Mouse (Mus musculus) layer of hippocampus, postnatal 10 days (tissue): ENCODE data around the gene Ccnjl. TPM values are rescaled to one million over a fixed set of nuclear protein-coding genes. Genes with fewer than 3 reads are reported as not detected.
A peak's percentile ranks its signal among the peaks of the same experiment; 100 is the strongest.

Source experiments
- DNase-seq, 2 experiments: peaks; one replicate each; pipeline ENCODE4 v3.0.0; 2021; ENCODE audit warnings: low spot score in 2 of 2
- long read RNA-seq: library from polyadenylated mRNA; stranded (forward); transcript quantifications from one replicate; pipeline ENCODE4 v2.0.0, GENCODE M21; 2023
- total RNA-seq, 2 experiments: library from RNA; stranded (reverse); gene quantifications; 2 replicates each; pipeline ENCODE4 v1.2.3; 2021

Ccnjl gene
- 10 to 100 TPM in 1 of 2 experiments, 1 to 10 TPM in 1; 8.8 to 10.1 TPM for total RNA-seq
- long read RNA-seq, partial matches to known transcripts = 0 of 7 reads
- long read RNA-seq, other reads (novel, unspliced or antisense) = 3 of 7 reads

GRCm38 (mm10) chr11:43528683-43529499 lies at the start of gene Ccnjl:
Ccnjl (plus strand) TSS chr11:43528784.
- peak; percentile 65 to 81 for DNase-seq

- no peak for DNase-seq
Observed at GRCm38 (mm10) chr11:43479376-43479775, 49.2 kb upstream of the Ccnjl start.

- peak in 1 of 2 experiments; percentile 3 for DNase-seq
Observed at GRCm38 (mm10) chr11:43480561-43480960, 48.0 kb upstream of the Ccnjl start.

- peak in 1 of 2 experiments; percentile 7 for DNase-seq
Observed at GRCm38 (mm10) chr11:43481672-43482522, 46.7 kb upstream of the Ccnjl start.

- no peak for DNase-seq
Observed at GRCm38 (mm10) chr11:43483122-43483792, 45.3 kb upstream of the Ccnjl start.

GRCm38 (mm10) chr11:43484057-43484456 lies 44.5 kb upstream of the Ccnjl start:
- DNase-seq = no peak

- no peak for DNase-seq
Observed at GRCm38 (mm10) chr11:43484652-43485051, 43.9 kb upstream of the Ccnjl start.

- DNase-seq = no peak
Observed at GRCm38 (mm10) chr11:43485855-43486254, 42.7 kb upstream of the Ccnjl start.

GRCm38 (mm10) chr11:43492663-43493062 lies 35.9 kb upstream of the Ccnjl start:
- DNase-seq = peak; percentile 83 to 84

- peak; percentile 83 to 87 for DNase-seq
Observed at GRCm38 (mm10) chr11:43493815-43494409, 34.7 kb upstream of the Ccnjl start.

GRCm38 (mm10) chr11:43495037-43495436 lies 33.5 kb upstream of the Ccnjl start:
- peak in 1 of 2 experiments; percentile 47 for DNase-seq

- DNase-seq = peak in 1 of 2 experiments; percentile 50
Observed at GRCm38 (mm10) chr11:43495532-43495931, 33.1 kb upstream of the Ccnjl start.

- peak in 1 of 2 experiments; percentile 42 for DNase-seq
Observed at GRCm38 (mm10) chr11:43501256-43501655, 27.3 kb upstream of the Ccnjl start.

GRCm38 (mm10) chr11:43505188-43505587 lies 23.4 kb upstream of the Ccnjl start:
- no peak for DNase-seq

GRCm38 (mm10) chr11:43507976-43508375 lies 20.6 kb upstream of the Ccnjl start:
- DNase-seq = no peak

- DNase-seq = no peak
Observed at GRCm38 (mm10) chr11:43509878-43510277, 18.7 kb upstream of the Ccnjl start.

- DNase-seq = no peak
Observed at GRCm38 (mm10) chr11:43512661-43513190, 15.9 kb upstream of the Ccnjl start.

- peak; percentile 47 to 57 for DNase-seq
Observed at GRCm38 (mm10) chr11:43516344-43517021, 12.1 kb upstream of the Ccnjl start.

- DNase-seq = no peak
Observed at GRCm38 (mm10) chr11:43517641-43518040, 10.9 kb upstream of the Ccnjl start.

GRCm38 (mm10) chr11:43518086-43518485 lies 10.5 kb upstream of the Ccnjl start:
- no peak for DNase-seq
